Mouse (Mus musculus): ENCODE data around the gene Enpp5. TPM values are rescaled to one million over a fixed set of nuclear protein-coding genes. Genes with fewer than 3 reads are reported as not detected.

Gene Enpp5
- polyA plus RNA-seq, 1 experiment from 2014 or later = 8.1 TPM

DNA sequence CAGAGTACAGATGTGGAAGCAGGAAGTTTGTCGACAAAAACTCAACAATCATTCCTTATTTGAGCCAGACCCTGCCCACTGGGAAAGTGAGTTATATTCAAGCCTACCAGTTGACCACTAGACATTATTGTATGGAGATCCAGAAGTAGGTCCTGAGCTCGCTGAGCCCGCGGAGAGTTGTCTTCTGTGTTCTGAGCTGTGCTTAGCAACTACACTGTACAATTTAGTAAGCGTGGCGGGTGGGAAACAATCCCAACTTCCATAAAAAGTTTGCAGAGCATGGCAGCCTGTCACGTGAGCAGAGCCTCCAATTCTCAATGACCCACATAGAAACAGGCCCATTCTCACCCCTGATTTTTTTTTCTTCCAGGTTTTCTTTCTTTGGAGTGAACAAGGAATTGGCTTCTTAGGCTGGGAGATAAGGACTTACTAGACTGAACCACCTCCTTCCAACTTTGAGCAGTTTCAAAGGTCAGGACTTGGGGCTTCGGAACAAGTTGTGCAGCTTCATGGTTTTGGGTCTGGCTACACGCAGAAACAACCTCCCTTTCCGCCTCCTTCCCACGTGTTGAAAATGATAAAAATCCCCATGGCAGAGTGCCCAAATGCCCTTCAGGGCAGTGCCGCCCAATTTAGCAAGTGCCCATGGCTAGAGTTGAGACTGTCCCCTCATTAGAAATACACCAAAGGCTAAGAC lies 1.3 kb upstream of the Enpp5 start:
- Histone ChIP-seq H3K27me3 (ENCODE audit: control insufficient read depth, insufficient read depth, low read length) (no peaks in the 10 kb centered on the region), H3K9me3 (ENCODE audit: control insufficient read depth, low read length) (no peaks in the 10 kb centered on the region), H3K4me2 (ENCODE audit: low read depth, low read length, severe bottlenecking) (no peak overlapping the region), H3K4me1 (replicated peaks; ENCODE audit: control insufficient read depth, insufficient read depth, low read length) (no peaks in the 10 kb centered on the region), H3K36me3 (ENCODE audit: control insufficient read depth, insufficient read depth, low read length) (no peaks in the 10 kb centered on the region), H3K9ac (ENCODE audit: low read length) (no peak overlapping the region), H3K27ac (ENCODE audit: low read depth, low read length) (no peak overlapping the region), H3K4me3 (ENCODE audit: low read depth, low read length) (no peak overlapping the region)
- ATAC-seq (replicated peaks; ENCODE audit: low FRiP score) (no peak), DNase-seq (ENCODE audit: low spot score) (no peak)
- 85% methylated on average over 12 of the region's 12 CpGs for WGBS

DNA sequence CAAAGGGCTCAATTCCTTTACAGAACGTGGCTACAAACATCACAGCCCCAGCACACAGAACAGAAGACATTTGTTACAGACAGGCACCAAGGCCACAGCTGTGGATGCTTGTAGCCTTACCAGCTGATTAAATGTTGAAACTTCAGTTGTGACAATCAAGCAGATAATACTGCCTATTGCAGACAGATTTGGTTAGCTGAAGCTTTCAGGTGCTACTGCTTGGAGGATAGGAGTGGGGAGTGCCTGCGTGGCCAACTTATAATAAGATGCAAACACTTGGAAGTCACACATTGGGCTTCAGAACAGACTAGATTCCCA lies 811 bp upstream of the Enpp5 start:
- no peak overlapping the region for H3K4me3 ChIP-seq (ENCODE audit: low read depth, low read length)
- no peaks in the 10 kb centered on the region for H3K36me3 ChIP-seq (ENCODE audit: control insufficient read depth, insufficient read depth, low read length)
- no peak overlapping the region for H3K9ac ChIP-seq (ENCODE audit: low read length)
- 76% methylated on average over 2 of the region's 2 CpGs for WGBS
- H3K4me2 ChIP-seq (ENCODE audit: low read depth, low read length, severe bottlenecking) = no peak overlapping the region
- H3K27ac ChIP-seq (ENCODE audit: low read depth, low read length) = no peak overlapping the region
- no peak for DNase-seq (ENCODE audit: low spot score)
- no peaks in the 10 kb centered on the region for H3K4me1 ChIP-seq (replicated peaks; ENCODE audit: control insufficient read depth, insufficient read depth, low read length)
- H3K27me3 ChIP-seq (ENCODE audit: control insufficient read depth, insufficient read depth, low read length) = no peaks in the 10 kb centered on the region
- no peaks in the 10 kb centered on the region for H3K9me3 ChIP-seq (ENCODE audit: control insufficient read depth, low read length)
- ATAC-seq (replicated peaks; ENCODE audit: low FRiP score) = no peak

DNA sequence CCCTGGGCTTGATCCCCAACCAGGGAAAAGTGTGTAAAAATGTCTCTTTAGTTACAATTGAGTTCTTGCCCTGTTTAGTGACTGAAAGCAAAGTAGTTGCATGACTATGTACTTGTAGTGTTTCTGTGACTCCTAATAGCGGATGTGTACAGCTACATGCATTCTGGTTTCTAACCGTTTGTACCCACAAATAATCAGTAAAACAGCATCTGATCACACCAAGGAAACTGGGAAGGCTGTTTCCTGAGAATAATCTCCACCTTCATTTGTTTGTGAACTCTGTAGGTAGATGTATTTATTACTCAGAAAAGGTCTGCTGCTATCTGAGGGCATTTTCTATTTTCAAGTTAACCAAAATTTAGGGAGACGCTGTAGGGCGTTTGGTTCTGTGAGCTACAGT lies 4.5 kb downstream of the Enpp5 start:
- no peaks in the 10 kb centered on the region for H3K27me3 ChIP-seq (ENCODE audit: control insufficient read depth, insufficient read depth, low read length)
- no peaks in the 10 kb centered on the region for H3K36me3 ChIP-seq (ENCODE audit: control insufficient read depth, insufficient read depth, low read length)
- H3K9ac ChIP-seq (ENCODE audit: low read length) = no peak overlapping the region
- WGBS = 84% methylated on average over 4 of the region's 4 CpGs
- no peaks in the 10 kb centered on the region for H3K9me3 ChIP-seq (ENCODE audit: control insufficient read depth, low read length)
- no peak for DNase-seq (ENCODE audit: low spot score)
- no peak overlapping the region for H3K4me3 ChIP-seq (ENCODE audit: low read depth, low read length)
- ATAC-seq (replicated peaks; ENCODE audit: low FRiP score) = no peak
- no peak overlapping the region for H3K27ac ChIP-seq (ENCODE audit: low read depth, low read length)
- no peak overlapping the region for H3K4me2 ChIP-seq (ENCODE audit: low read depth, low read length, severe bottlenecking)
- H3K4me1 ChIP-seq (replicated peaks; ENCODE audit: control insufficient read depth, insufficient read depth, low read length) = no peaks in the 10 kb centered on the region

DNA sequence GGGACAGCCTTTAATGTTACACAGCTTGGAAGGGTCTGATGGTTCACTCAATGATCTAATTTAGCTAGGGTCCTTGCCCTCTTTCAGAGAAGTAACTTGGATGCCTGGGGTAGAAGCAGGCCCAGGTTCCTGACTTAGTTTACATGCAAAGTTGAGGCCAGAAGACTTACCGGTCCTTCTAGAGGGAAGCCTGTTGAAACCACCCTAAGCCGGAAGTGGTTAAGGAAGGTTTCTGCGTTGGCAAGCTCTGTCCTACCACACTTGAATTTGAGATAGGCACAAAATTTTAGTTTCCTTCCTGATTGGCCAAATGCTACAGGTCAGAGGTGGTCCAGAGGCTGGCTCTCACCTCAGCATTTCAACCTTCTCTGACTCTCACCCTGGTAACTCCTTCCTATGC lies 9.6 kb downstream of the Enpp5 start:
- WGBS = 93% methylated on average over 3 of the region's 3 CpGs
- no peak for DNase-seq (ENCODE audit: low spot score)
- Histone ChIP-seq H3K36me3 (ENCODE audit: control insufficient read depth, insufficient read depth, low read length) (no peaks in the 10 kb centered on the region), H3K4me3 (ENCODE audit: low read depth, low read length) (no peak overlapping the region), H3K9me3 (ENCODE audit: control insufficient read depth, low read length) (no peaks in the 10 kb centered on the region), H3K4me2 (ENCODE audit: low read depth, low read length, severe bottlenecking) (no peak overlapping the region), H3K27ac (ENCODE audit: low read depth, low read length) (no peak overlapping the region), H3K4me1 (replicated peaks; ENCODE audit: control insufficient read depth, insufficient read depth, low read length) (no peaks in the 10 kb centered on the region), H3K27me3 (ENCODE audit: control insufficient read depth, insufficient read depth, low read length) (no peaks in the 10 kb centered on the region), H3K9ac (ENCODE audit: low read length) (no peak overlapping the region)
- ATAC-seq (replicated peaks; ENCODE audit: low FRiP score) = no peak

DNA sequence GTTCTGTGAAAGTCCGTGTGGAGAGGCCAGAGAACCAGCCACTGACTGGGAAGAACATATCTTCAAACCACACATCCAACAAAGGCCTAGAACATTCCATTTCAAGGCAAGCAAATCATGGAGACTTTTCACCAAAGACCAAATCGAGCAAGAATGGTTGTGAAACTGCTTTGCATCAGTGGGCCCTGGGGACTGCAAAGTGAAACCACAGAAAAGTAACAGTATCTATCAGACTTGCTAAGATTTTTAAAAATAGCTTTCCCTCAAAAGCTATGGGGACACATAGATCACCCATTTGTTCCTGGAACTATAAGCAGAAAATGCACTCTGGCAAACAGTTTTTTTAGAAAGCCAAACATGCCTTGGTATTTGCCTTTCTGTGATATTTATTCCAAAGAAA lies 12.3 kb downstream of the Enpp5 start:
- ATAC-seq (replicated peaks; ENCODE audit: low FRiP score) = no peak
- H3K27ac ChIP-seq (ENCODE audit: low read depth, low read length) = no peak overlapping the region
- H3K9me3 ChIP-seq (ENCODE audit: control insufficient read depth, low read length) = no peaks in the 10 kb centered on the region
- H3K4me3 ChIP-seq (ENCODE audit: low read depth, low read length) = no peak overlapping the region
- WGBS = 77% methylated on average over 2 of the region's 2 CpGs
- no peaks in the 10 kb centered on the region for H3K4me1 ChIP-seq (replicated peaks; ENCODE audit: control insufficient read depth, insufficient read depth, low read length)
- DNase-seq (ENCODE audit: low spot score) = no peak
- H3K36me3 ChIP-seq (ENCODE audit: control insufficient read depth, insufficient read depth, low read length) = no peaks in the 10 kb centered on the region
- no peak overlapping the region for H3K9ac ChIP-seq (ENCODE audit: low read length)
- no peak overlapping the region for H3K4me2 ChIP-seq (ENCODE audit: low read depth, low read length, severe bottlenecking)
- H3K27me3 ChIP-seq (ENCODE audit: control insufficient read depth, insufficient read depth, low read length) = no peaks in the 10 kb centered on the region

DNA sequence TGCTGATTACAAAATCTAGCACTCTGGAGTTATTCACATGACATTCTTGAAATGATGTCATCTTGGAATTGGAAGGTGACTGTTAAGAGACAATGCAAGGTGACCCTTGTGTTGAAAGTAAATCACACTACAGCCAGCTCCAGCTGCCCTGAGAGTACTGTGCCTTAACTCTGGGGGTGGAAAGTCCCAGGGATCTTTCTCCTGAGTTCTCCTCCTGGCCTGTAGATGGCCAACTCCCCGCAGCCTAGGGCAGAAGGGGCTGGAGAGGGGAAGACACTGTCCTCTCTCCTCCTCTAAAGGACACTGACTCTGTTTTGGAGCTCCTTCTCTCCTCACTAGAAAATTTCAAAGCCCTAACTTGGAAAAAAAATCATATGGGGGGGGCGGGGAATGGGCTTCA lies 12.9 kb downstream of the Enpp5 start:
- no peaks in the 10 kb centered on the region for H3K9me3 ChIP-seq (ENCODE audit: control insufficient read depth, low read length)
- no peak overlapping the region for H3K9ac ChIP-seq (ENCODE audit: low read length)
- H3K27ac ChIP-seq (ENCODE audit: low read depth, low read length) = no peak overlapping the region
- ATAC-seq (replicated peaks; ENCODE audit: low FRiP score) = no peak
- H3K4me3 ChIP-seq (ENCODE audit: low read depth, low read length) = no peak overlapping the region
- no peaks in the 10 kb centered on the region for H3K4me1 ChIP-seq (replicated peaks; ENCODE audit: control insufficient read depth, insufficient read depth, low read length)
- DNase-seq (ENCODE audit: low spot score) = no peak
- 53% methylated on average over 2 of the region's 2 CpGs for WGBS
- no peaks in the 10 kb centered on the region for H3K36me3 ChIP-seq (ENCODE audit: control insufficient read depth, insufficient read depth, low read length)
- no peaks in the 10 kb centered on the region for H3K27me3 ChIP-seq (ENCODE audit: control insufficient read depth, insufficient read depth, low read length)
- H3K4me2 ChIP-seq (ENCODE audit: low read depth, low read length, severe bottlenecking) = no peak overlapping the region

DNA sequence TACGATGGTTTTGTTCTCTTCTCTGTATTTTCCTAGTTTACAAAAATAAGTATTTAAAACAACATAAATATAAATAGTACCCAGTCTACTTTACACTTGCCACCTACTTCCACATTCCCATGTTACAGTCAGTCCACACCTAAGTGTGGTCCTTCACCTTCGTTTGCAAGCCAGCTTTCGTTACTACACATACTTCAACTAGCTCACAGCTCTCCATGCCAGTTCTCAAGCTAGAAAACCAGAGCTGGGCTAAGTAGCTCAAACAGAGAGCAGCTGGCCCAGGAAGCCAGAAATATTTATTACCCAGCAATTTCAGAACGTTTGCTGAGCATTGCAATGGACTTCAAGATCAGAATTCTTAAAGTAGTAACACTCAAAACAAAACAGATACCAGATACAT lies 21.9 kb downstream of the Enpp5 start:
- no peak overlapping the region for H3K27ac ChIP-seq (ENCODE audit: low read depth, low read length)
- no peaks in the 10 kb centered on the region for H3K36me3 ChIP-seq (ENCODE audit: control insufficient read depth, insufficient read depth, low read length)
- ATAC-seq (replicated peaks; ENCODE audit: low FRiP score) (no peak), DNase-seq (ENCODE audit: low spot score) (no peak)
- no peak overlapping the region for H3K9ac ChIP-seq (ENCODE audit: low read length)
- no peaks in the 10 kb centered on the region for H3K27me3 ChIP-seq (ENCODE audit: control insufficient read depth, insufficient read depth, low read length)
- WGBS = 79% methylated on average over 4 of the region's 4 CpGs
- 0 out of 2 replicates have a peak, but pooled peaks cover 2% of the 10 kb centered on the region for H3K4me1 ChIP-seq (replicated peaks; ENCODE audit: control insufficient read depth, insufficient read depth, low read length)
- no peaks in the 10 kb centered on the region for H3K9me3 ChIP-seq (ENCODE audit: control insufficient read depth, low read length)
- no peak overlapping the region for H3K4me3 ChIP-seq (ENCODE audit: low read depth, low read length)
- no peak overlapping the region for H3K4me2 ChIP-seq (ENCODE audit: low read depth, low read length, severe bottlenecking)

DNA sequence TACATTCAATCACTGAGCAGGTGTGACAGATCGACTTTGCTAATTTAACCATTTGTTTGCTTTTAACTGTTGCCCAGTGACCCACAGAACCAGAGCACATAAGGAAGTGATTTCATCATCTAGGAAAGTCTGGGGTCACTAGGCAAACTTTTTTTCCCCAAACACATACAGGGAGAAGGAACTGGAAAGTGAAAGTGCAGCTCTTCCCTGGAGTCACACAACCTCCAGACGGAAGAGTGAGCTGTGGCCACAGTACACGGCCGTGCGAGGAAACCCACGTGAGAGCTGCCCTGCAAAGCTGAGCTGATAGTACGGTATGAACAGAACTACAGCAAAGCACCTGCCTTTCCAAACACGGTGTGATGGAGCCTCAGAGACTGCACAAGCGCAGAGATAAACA lies 22.3 kb downstream of the Enpp5 start:
- Histone ChIP-seq H3K4me1 (replicated peaks; ENCODE audit: control insufficient read depth, insufficient read depth, low read length) (0 out of 2 replicates have a peak, but pooled peaks cover 2% of the 10 kb centered on the region), H3K4me3 (ENCODE audit: low read depth, low read length) (no peak overlapping the region), H3K4me2 (ENCODE audit: low read depth, low read length, severe bottlenecking) (no peak overlapping the region), H3K27me3 (ENCODE audit: control insufficient read depth, insufficient read depth, low read length) (no peaks in the 10 kb centered on the region), H3K9me3 (ENCODE audit: control insufficient read depth, low read length) (no peaks in the 10 kb centered on the region), H3K36me3 (ENCODE audit: control insufficient read depth, insufficient read depth, low read length) (no peaks in the 10 kb centered on the region), H3K9ac (ENCODE audit: low read length) (no peak overlapping the region), H3K27ac (ENCODE audit: low read depth, low read length) (no peak overlapping the region)
- DNase-seq (ENCODE audit: low spot score) (no peak), ATAC-seq (replicated peaks; ENCODE audit: low FRiP score) (no peak)
- WGBS = 80% methylated on average over 9 of the region's 9 CpGs

DNA sequence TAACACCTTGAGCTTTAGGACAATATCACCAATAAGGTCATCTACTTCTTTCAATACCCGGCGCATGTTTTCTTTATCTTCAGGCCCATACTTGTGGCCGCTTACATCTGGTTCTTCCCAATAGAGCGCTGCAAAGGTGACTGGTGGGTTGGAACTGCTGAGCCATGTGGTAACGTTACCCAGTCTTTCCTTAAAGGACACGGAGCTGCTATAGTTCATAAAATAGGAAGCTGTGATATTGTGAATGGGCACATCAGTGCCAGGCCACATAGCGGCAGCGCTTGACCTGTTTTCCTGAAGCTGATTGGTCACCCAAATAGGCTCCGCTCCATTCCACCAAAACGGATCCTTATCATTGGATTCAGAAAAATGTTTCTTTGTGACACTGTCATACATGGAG lies 23.3 kb downstream of the Enpp5 start:
- 95% methylated on average over 10 of the region's 10 CpGs for WGBS
- Histone ChIP-seq H3K36me3 (ENCODE audit: control insufficient read depth, insufficient read depth, low read length) (no peaks in the 10 kb centered on the region), H3K4me3 (ENCODE audit: low read depth, low read length) (no peak overlapping the region), H3K4me2 (ENCODE audit: low read depth, low read length, severe bottlenecking) (no peak overlapping the region), H3K27ac (ENCODE audit: low read depth, low read length) (no peak overlapping the region), H3K9me3 (ENCODE audit: control insufficient read depth, low read length) (no peaks in the 10 kb centered on the region), H3K4me1 (replicated peaks; ENCODE audit: control insufficient read depth, insufficient read depth, low read length) (0 out of 2 replicates have a peak, but pooled peaks cover 2% of the 10 kb centered on the region), H3K27me3 (ENCODE audit: control insufficient read depth, insufficient read depth, low read length) (no peaks in the 10 kb centered on the region), H3K9ac (ENCODE audit: low read length) (no peak overlapping the region)
- no peak for ATAC-seq (replicated peaks; ENCODE audit: low FRiP score)
- DNase-seq (ENCODE audit: low spot score) = no peak

Measured in forebrain, embryonic 11.5 days (tissue).